Mouse (Mus musculus) bone marrow, adult 2 months (tissue): ENCODE measurements around the gene Sipa1l1.

Experiments used
- CTCF ChIP-seq: fragments of 200-500 bp; IDR thresholded peaks from 2 replicates; pipeline ENCODE4 v1.5.1; 2011; ENCODE audit warnings: low read length, control low read depth; ENCODE audit not compliant: control insufficient read depth, insufficient read depth
- POLR2A ChIP-seq: fragments of 200-500 bp; IDR thresholded peaks from 2 replicates; pipeline ENCODE4 v1.6.1; 2011; ENCODE audit warnings: low read depth, mild to moderate bottlenecking, control low read depth, low read length, borderline replicate concordance; ENCODE audit not compliant: control insufficient read depth

- TF ChIP-seq POLR2A = no peak
- no peak for TF ChIP-seq CTCF
Measured at GRCm38 (mm10) chr12:82147021-82147693, 22.0 kb upstream of the Sipa1l1 start.
